Mouse (Mus musculus): ENCODE results near the gene Slc27a1.

- TF ChIP-seq CTCF (conservative IDR thresholded peaks at IDR 0.05; ENCODE audit: insufficient read depth, insufficient read length, low read depth, low read length) (no peak), POLR2A (IDR thresholded peaks at IDR 0.05; ENCODE audit: low read depth, low read length) (no peak)
Observed at GRCm38 (mm10) chr8:71558958-71559690, 9.6 kb upstream of the Slc27a1 start.
